Mouse (Mus musculus): ENCODE measurements around the gene Krtap22-2. TPM values are rescaled to one million over a fixed set of nuclear protein-coding genes. Genes with fewer than 3 reads are reported as not detected.

Krtap22-2 gene
- polyA plus RNA-seq (2017; shearing (Covaris generic)) = not detected

GRCm38 (mm10) chr16:89010659-89011058 lies at the start of gene Krtap22-2:
Gene Krtap22-2 (minus strand): TSS chr16:89010759.

GRCm38 (mm10) chr16:89047783-89048182 lies 37.2 kb upstream of the Krtap22-2 start, which contains the start of gene Krtap6-5:
Gene Krtap6-5 (minus strand): TSS chr16:89047883.

GRCm38 (mm10) chr16:89041372-89041771 lies 30.8 kb upstream of the Krtap22-2 start, which contains the start of gene Gm10228:
Gene Gm10228 (minus strand): TSS chr16:89041472.

GRCm38 (mm10) chr16:89031399-89031798 lies 20.8 kb upstream of the Krtap22-2 start, which contains the start of gene Krtap6-1:
Gene Krtap6-1 (plus strand): TSS chr16:89031699.

GRCm38 (mm10) chr16:89014984-89015383 lies 4.4 kb upstream of the Krtap22-2 start, which contains the start of gene Gm10229:
Gene Gm10229 (plus strand): TSS chr16:89015284.

GRCm38 (mm10) chr16:88962773-88963172 lies 47.8 kb downstream of the Krtap22-2 start, which contains the start of gene Krtap16-3:
Gene Krtap16-3 (minus strand): TSS chr16:88962873.

Other genes starting within 250 kb of the Krtap22-2 start
- not detected for gene 2310057N15Rik, start 236.6 kb downstream of the Krtap22-2 start, polyA plus RNA-seq (2017; shearing (Covaris generic))
- not detected for gene Gm5965, start 232.9 kb downstream of the Krtap22-2 start, polyA plus RNA-seq (2017; shearing (Covaris generic))
- gene Gm20741, start 198.5 kb downstream of the Krtap22-2 start, polyA plus RNA-seq (2017; shearing (Covaris generic)) = not detected
- gene Krtap15, start 190.5 kb downstream of the Krtap22-2 start, polyA plus RNA-seq (2017; shearing (Covaris generic)) = not detected
- not detected for gene Krtap14, start 184.6 kb downstream of the Krtap22-2 start, polyA plus RNA-seq (2017; shearing (Covaris generic))
- gene Krtap19-1, start 141.3 kb downstream of the Krtap22-2 start, polyA plus RNA-seq (2017; shearing (Covaris generic)) = not detected
- not detected for gene Krtap19-2, start 136.5 kb downstream of the Krtap22-2 start, polyA plus RNA-seq (2017; shearing (Covaris generic))
- not detected for gene Krtap19-3, start 132.7 kb downstream of the Krtap22-2 start, polyA plus RNA-seq (2017; shearing (Covaris generic))
- gene Krtap19-4, start 125.7 kb downstream of the Krtap22-2 start, polyA plus RNA-seq (2017; shearing (Covaris generic)) = not detected
- not detected for gene Krtap19-5, start 114.3 kb downstream of the Krtap22-2 start, polyA plus RNA-seq (2017; shearing (Covaris generic))
- not detected for gene Krtap19-9b, start 78.5 kb downstream of the Krtap22-2 start, polyA plus RNA-seq (2017; shearing (Covaris generic))
- not detected for gene Krtap16-3, start 47.9 kb downstream of the Krtap22-2 start, polyA plus RNA-seq (2017; shearing (Covaris generic))
- not detected for gene Gm10229, start 4.5 kb upstream of the Krtap22-2 start, polyA plus RNA-seq (2017; shearing (Covaris generic))
- not detected for gene Krtap6-1, start 20.9 kb upstream of the Krtap22-2 start, polyA plus RNA-seq (2017; shearing (Covaris generic))
- not detected for gene Gm10228, start 30.7 kb upstream of the Krtap22-2 start, polyA plus RNA-seq (2017; shearing (Covaris generic))
- not detected for gene Krtap6-5, start 37.1 kb upstream of the Krtap22-2 start, polyA plus RNA-seq (2017; shearing (Covaris generic))
- not detected for gene 1110025L11Rik, start 53.2 kb upstream of the Krtap22-2 start, polyA plus RNA-seq (2017; shearing (Covaris generic))
- gene Krtap6-3, start 73.3 kb upstream of the Krtap22-2 start, polyA plus RNA-seq (2017; shearing (Covaris generic)) = not detected
- not detected for gene Gm6358, start 130.1 kb upstream of the Krtap22-2 start, polyA plus RNA-seq (2017; shearing (Covaris generic))
- gene Gm10061, start 140.3 kb upstream of the Krtap22-2 start, polyA plus RNA-seq (2017; shearing (Covaris generic)) = not detected
- gene Gm9789, start 147.2 kb upstream of the Krtap22-2 start, polyA plus RNA-seq (2017; shearing (Covaris generic)) = not detected
- gene Gm7735, start 158.7 kb upstream of the Krtap22-2 start, polyA plus RNA-seq (2017; shearing (Covaris generic)) = not detected
- not detected for gene 1110057P08Rik, start 164.0 kb upstream of the Krtap22-2 start, polyA plus RNA-seq (2017; shearing (Covaris generic))
- not detected for gene Krtap20-2, start 195.1 kb upstream of the Krtap22-2 start, polyA plus RNA-seq (2017; shearing (Covaris generic))